Mouse (Mus musculus) G1E-ER4 (cell line): ENCODE measurements around the gene Pcbd2. TPM values are rescaled to one million over a fixed set of nuclear protein-coding genes. Genes with fewer than 3 reads are reported as not detected.
A peak's percentile ranks its signal among the peaks of the same experiment; 100 is the strongest.

ENCODE experiments used
- GATA1 ChIP-seq: IDR thresholded peaks from one replicate; pipeline ENCODE4 v1.8.0; 2012; ENCODE audit warnings: low read length, inconsistent platforms
- polyA plus RNA-seq: library from polyadenylated mRNA; stranded (reverse); fragments of >175 nt; gene quantifications from 2 replicates; pipeline ENCODE4 v1.2.3, GENCODE M21; 2012

The Pcbd2 gene
- polyA plus RNA-seq, 1 experiment: 62.5 TPM

DNA sequence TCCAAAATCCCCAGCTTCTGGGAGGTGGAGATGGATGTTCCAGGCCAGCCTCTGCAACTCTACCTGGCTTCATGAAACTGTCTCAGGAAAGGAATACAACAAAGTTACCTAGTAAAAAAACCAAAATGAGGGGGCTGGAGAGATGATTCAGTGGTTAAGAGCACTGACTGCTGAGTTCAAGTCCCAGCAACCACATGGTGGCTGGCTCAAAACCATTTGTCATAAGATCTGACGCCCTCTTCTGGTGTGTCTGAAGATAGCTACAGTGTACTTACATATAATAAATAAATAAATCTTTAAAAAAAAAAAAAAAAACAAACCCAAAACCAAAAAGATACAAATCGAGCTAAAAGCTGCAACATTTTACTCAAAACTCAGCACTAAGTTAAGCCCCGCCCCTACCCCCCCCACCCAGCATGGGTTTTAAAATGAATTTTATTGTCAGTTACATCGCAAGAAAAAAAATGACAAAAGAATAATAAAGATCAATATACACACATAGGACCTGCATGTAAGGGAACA is 509 bp upstream of the Pcbd2 start:
- TF ChIP-seq GATA1: no peak

DNA sequence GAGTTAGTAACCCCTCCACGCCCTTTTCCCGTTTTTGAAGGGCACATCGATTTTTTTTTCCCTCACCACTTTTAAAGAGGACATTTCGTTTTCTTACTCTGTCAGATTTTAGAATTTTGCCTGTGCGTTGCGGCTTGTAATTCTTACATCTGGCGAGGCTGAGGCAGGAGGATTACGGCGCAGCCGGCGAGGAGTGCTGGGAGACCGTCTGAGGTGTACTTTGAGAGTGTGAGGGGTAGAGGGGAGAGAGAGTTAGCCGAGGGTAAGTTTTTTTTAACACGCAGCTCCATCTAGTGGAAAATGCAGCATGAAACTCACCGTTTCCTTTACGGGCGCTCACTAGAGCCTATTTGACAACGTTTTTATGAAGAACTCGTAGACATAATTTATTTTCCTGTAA is 671 bp downstream of the Pcbd2 start:
- TF ChIP-seq GATA1: no peak

- no peak for TF ChIP-seq GATA1
These were observed 3.5 kb downstream of the Pcbd2 start for GRCm38 (mm10) chr13:55730716-55731115.

GRCm38 (mm10) chr13:55732121-55732520 is 5.0 kb downstream of the Pcbd2 start:
- peak; percentile 59 for TF ChIP-seq GATA1

- no peak for TF ChIP-seq GATA1
These were observed 6.7 kb downstream of the Pcbd2 start for GRCm38 (mm10) chr13:55733628-55734502.

DNA sequence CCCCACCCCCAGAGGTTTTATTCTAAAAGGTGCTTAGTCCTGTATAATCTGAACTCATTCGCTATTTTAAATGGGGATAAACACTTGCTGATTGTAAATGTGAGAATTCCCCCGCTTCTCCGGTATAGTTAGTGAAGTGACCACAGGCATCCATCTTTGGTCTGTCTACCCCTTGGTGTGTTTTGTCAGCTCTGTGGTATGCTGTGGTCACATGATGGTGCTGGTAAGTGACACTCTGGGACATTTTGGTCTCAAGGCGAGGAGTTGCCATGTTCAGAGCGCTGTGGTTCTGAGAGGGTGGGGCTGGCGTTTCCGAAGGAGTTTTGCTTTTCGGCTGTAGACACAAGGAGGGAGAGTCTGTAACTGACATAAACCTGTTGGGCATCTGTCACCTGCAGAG is 10.7 kb downstream of the Pcbd2 start:
- no peak for TF ChIP-seq GATA1

DNA sequence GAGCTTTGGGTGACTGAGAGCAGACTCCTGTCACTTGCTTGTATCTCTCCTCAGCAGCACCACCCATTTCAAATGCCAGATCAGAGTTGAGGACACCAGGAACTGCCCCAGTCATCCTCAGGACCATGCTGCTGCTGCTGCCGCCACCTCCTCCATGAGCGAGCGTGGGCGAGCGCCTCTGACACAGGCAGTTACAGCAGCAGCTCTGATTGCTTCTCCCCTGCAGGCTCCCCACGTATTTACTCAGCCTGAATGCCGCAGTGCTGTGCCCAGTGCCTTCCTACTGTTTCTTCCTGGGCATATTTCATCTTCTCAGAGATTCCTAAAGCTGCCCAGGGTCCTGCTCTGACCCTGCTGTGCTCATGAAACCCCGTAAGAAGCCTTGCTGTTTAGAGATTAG is 15.1 kb downstream of the Pcbd2 start:
- no peak for TF ChIP-seq GATA1

DNA sequence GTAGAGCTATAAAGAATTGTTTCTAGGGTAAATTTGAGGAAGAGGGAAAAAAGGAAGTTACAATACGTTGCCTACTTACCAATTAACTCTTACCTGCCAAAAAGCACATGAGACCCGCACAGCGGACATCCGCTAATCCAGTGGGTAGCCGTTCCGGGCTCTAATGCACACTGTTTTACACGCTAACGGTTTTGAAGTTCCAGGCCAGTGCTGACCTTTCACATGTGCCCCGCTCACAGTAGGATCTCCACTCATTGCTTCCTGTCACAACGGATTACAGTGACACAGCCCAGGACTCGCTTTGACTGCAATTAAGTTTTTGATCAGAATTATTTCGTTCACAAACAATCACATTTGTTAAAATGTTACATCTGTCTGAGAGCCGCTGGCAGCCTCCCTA is 27.2 kb downstream of the Pcbd2 start:
- TF ChIP-seq GATA1: no peak

DNA sequence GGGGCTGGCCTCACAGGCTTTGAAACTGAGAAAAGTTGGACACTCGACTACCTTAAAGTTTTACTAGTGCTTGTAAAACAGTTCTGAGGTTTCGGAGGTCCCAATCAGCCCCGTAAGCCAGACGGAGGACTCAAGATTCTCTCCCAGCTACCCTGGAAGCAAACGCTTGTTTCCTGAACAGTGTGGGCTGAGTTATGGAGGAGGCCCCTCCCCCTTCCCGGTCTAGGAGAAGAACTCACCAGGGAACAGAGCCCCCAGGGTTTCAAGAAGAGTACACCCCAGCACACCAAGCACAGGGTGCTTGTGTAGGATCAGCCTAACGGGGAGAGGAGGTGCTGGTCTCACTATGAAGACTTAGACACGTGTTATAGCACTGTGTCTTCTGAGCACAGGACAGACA is 29.6 kb downstream of the Pcbd2 start:
- no peak for TF ChIP-seq GATA1

DNA sequence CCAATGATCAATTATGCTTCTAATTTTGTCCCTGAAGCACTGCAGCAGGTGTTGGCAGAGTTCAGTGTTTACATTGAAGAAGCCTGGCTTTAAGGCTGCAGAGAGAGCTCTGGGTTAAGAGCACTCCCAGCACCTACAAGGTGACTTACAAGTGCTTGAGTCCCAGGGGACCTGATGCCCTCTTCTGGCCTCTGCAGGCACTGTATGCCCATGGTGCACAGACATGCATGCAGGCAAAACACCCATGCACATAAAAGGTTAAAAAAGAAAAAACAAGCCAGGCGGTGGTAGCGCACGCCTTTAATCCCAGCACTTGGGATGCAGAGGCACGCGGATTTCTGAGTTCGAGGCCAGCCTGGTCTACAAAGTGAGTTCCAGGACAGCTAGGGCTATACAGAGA is 30.5 kb downstream of the Pcbd2 start:
- TF ChIP-seq GATA1: no peak

- no peak for TF ChIP-seq GATA1
These were observed 33.4 kb downstream of the Pcbd2 start for GRCm38 (mm10) chr13:55760576-55760975.

GRCm38 (mm10) chr13:55761486-55761885 is 34.3 kb downstream of the Pcbd2 start:
- no peak for TF ChIP-seq GATA1

- no peak for TF ChIP-seq GATA1
These were observed 47.2 kb downstream of the Pcbd2 start for GRCm38 (mm10) chr13:55774352-55774751.

DNA sequence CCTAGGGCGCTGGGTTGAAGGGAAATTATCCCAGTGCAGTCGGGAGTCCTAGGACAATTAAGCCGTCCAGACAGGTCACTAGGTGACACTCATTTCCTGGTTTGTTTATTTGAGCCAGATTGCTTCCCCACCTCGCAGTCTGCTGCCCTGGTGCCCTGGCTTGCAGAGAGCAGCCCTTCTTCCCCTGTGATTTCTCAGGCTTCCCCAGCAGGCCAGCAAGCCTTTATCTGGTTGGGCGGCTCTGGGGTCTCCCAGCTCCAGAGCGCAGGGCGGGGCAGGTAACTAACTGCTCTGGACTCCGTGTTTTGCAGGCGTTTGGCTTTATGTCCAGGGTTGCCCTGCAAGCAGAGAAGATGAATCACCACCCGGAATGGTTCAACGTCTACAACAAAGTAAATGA is 47.9 kb downstream of the Pcbd2 start:
- TF ChIP-seq GATA1: no peak

GRCm38 (mm10) chr13:55784268-55784667 is 57.1 kb downstream of the Pcbd2 start, which contains the start of gene Catsper3:
TSS of gene Catsper3 (plus strand) at chr13:55784568.
- TF ChIP-seq GATA1: no peak

- TF ChIP-seq GATA1: no peak
These were observed 59.0 kb downstream of the Pcbd2 start for GRCm38 (mm10) chr13:55786120-55786519.

GRCm38 (mm10) chr13:55801246-55801645 is 74.1 kb downstream of the Pcbd2 start:
- TF ChIP-seq GATA1: no peak
